Mouse (Mus musculus) small intestine, adult 2 months (tissue): ENCODE results near the gene Lgi1. TPM values are rescaled to one million over a fixed set of nuclear protein-coding genes. Genes with fewer than 3 reads are reported as not detected.

ENCODE experiments used
- H3K27ac ChIP-seq: fragments of 200-500 bp; 2 replicates; pipeline ENCODE4 v1.5.1; 2012; ENCODE audit warnings: low read depth, low read length, control low read depth, inconsistent platforms; ENCODE audit not compliant: insufficient read depth
- H3K27me3 ChIP-seq: fragments of 200-500 bp; 2 replicates; pipeline ENCODE4 v1.6.1; 2012; ENCODE audit warnings: mild to moderate bottlenecking, moderate library complexity, low read length, inconsistent platforms; ENCODE audit not compliant: control insufficient read depth, insufficient read depth
- H3K36me3 ChIP-seq: fragments of 200-500 bp; 2 replicates; pipeline ENCODE4 v1.6.1; 2012; ENCODE audit warnings: mild to moderate bottlenecking, low read length, control low read depth, inconsistent platforms; ENCODE audit not compliant: control insufficient read depth, insufficient read depth
- H3K4me1 ChIP-seq: fragments of 200-500 bp; 2 replicates; pipeline ENCODE4 v1.6.1; 2012; ENCODE audit warnings: low read length, inconsistent platforms, mixed read lengths; ENCODE audit not compliant: control insufficient read depth, insufficient read depth, insufficient read length
- H3K4me3 ChIP-seq: fragments of 200-500 bp; 2 replicates; pipeline ENCODE4 v1.5.1; 2012; ENCODE audit warnings: low read depth, mild to moderate bottlenecking, control low read depth, inconsistent platforms, low read length, moderate library complexity
- CTCF ChIP-seq: fragments of 200-500 bp; IDR thresholded peaks from 2 replicates; pipeline ENCODE4 v1.5.1; 2012; ENCODE audit warnings: low read depth, mild to moderate bottlenecking, control low read depth, inconsistent platforms, low read length, moderate library complexity, mixed read lengths; ENCODE audit not compliant: insufficient replicate concordance, insufficient read length; ENCODE audit errors: extremely low read depth
- POLR2A ChIP-seq: fragments of 200-500 bp; IDR thresholded peaks from 2 replicates; pipeline ENCODE4 v1.6.1; 2012; ENCODE audit warnings: low read depth, mild to moderate bottlenecking, control low read depth, inconsistent platforms, low read length, moderate library complexity
- WGBS: fragments of 180-500 bp; shearing (Covaris S2); methylation state at CpG from one replicate; pipeline ENCODE4 v1.1.7; 2018; 5-methylcytosine and 5-hydroxymethylcytosine counted together
- polyA plus RNA-seq: library from polyadenylated mRNA; depleted of rRNA; stranded (reverse); fragments of >200 nt; gene quantifications from 2 replicates; pipeline ENCODE4 v1.2.3, GENCODE M21; 2012

The Lgi1 gene
- polyA plus RNA-seq, 1 experiment: not detected

GRCm38 (mm10) chr19:38325029-38325398, 60.7 kb downstream of the Lgi1 start:
- Histone ChIP-seq H3K4me3 (no peak overlapping the region), H3K4me1 (no peaks in the 10 kb centered on the region; the same call in 1 of the 2 replicates), H3K27ac (0 out of 2 replicates have a peak overlapping the region, but pooled peaks have one; percentile 20), H3K36me3 (no peaks in the 10 kb centered on the region), H3K27me3 (no peaks in the 10 kb centered on the region)
- TF ChIP-seq POLR2A (no peak), CTCF (no peak)
- WGBS: 36% methylated on average over 4 of the region's 4 CpGs

- no peaks in the 10 kb centered on the region for H3K27me3 ChIP-seq
- no peaks in the 10 kb centered on the region for H3K36me3 ChIP-seq
- 88% methylated on average over 7 of the region's 7 CpGs for WGBS
- no peak overlapping the region for H3K4me3 ChIP-seq
- no peaks in the 10 kb centered on the region; the same call in 1 of the 2 replicates for H3K4me1 ChIP-seq
- H3K27ac ChIP-seq: no peak overlapping the region
- no peak for TF ChIP-seq CTCF
- TF ChIP-seq POLR2A: no peak
These were observed 61.5 kb downstream of the Lgi1 start for GRCm38 (mm10) chr19:38325854-38326253.

DNA sequence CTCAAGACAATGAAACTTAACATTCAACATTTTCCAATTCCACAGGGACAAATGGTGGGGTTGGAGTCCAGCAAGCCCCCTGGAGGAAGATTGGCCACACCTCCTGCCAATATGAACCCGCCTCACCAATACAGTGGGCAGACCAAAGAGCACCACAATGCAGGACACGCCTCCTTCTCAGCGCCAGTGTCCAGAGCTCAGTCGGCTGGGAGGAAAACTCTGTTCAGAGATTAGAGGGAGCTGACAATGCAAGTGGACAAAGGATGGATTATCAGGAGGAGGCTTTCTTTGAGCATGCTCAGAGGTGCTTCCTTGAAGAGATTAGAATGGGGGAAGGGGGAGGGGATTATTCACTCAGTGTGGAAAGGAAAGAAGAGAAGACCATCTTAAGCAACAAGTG, 62.7 kb downstream of the Lgi1 start:
- Histone ChIP-seq H3K4me3 (no peak overlapping the region), H3K4me1 (no peaks in the 10 kb centered on the region; the same call in 1 of the 2 replicates), H3K36me3 (no peaks in the 10 kb centered on the region), H3K27me3 (no peaks in the 10 kb centered on the region), H3K27ac (no peak overlapping the region)
- 51% methylated on average over 4 of the region's 4 CpGs for WGBS
- TF ChIP-seq CTCF: no peak
- no peak for TF ChIP-seq POLR2A

DNA sequence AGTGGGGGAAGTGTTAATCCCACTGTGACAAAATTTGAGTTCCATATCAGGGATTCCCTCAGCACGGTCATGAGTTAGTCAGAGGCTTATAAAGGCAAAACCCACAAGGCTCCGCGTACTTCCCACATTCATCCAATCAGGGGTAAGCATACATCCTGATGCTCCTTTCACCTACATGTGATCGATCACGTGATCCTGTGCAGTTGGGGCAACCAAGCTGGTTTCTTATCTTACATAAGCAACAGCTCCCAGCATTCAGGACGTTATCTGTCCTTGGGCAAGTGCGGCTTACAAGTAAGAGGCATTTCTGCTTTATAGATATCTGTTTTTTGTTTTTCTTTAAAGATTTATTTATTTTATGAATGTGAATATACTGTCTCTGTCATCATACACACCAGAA, 63.7 kb downstream of the Lgi1 start:
- Histone ChIP-seq H3K36me3 (no peaks in the 10 kb centered on the region), H3K4me1 (no peaks in the 10 kb centered on the region; the same call in 1 of the 2 replicates), H3K27ac (no peak overlapping the region), H3K4me3 (no peak overlapping the region), H3K27me3 (no peaks in the 10 kb centered on the region)
- TF ChIP-seq POLR2A (no peak), CTCF (no peak)
- WGBS: 80% methylated on average over 7 of the region's 7 CpGs

DNA sequence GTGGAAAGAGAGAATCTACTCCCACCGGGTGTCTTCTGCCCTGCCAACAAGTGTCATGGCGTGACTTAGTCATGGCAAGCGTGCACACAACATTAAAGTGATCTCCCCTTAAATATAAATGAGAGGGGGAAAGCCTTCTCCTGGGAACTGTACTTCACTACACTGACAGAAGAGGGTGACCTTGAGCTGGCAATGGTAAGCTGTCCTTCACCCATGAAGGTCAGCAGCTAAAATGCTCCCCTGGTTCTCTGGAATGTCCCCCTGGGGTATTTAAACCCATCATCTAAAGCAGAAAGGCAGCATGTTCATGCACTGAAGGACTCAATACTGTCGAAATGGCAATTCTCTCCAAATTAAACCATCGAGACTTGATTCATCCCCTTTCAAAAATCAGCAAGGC, 64.9 kb downstream of the Lgi1 start:
- H3K4me3 ChIP-seq: no peak overlapping the region
- no peak overlapping the region for H3K27ac ChIP-seq
- no peaks in the 10 kb centered on the region for H3K36me3 ChIP-seq
- TF ChIP-seq POLR2A: no peak
- TF ChIP-seq CTCF: no peak
- H3K27me3 ChIP-seq: no peaks in the 10 kb centered on the region
- no peaks in the 10 kb centered on the region; the same call in 1 of the 2 replicates for H3K4me1 ChIP-seq
- 88% methylated on average over 5 of the region's 5 CpGs for WGBS

DNA sequence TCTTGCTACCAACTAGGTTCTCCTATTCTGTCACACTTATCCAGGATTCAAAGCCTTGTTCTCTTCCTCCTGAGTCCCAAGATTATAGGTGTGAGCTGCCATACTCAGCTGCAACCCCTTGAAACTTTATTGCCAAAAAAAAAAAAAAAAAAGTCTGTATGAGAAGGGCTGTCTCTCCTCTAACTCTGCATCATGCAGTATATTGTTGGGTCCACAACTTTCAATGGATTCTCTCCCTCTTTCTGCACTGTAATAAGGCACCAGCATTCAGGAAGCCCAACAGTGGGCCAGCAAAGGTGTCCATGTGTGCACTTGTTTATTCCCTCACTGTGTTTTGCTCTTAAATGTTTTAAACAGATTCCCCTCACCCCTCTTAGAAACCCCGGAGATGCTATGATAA, 66.7 kb downstream of the Lgi1 start:
- Histone ChIP-seq H3K27ac (no peak overlapping the region), H3K4me3 (no peak overlapping the region), H3K27me3 (no peaks in the 10 kb centered on the region), H3K36me3 (no peaks in the 10 kb centered on the region), H3K4me1 (peaks cover under 1% of the 10 kb centered on the region; the same call in 1 of the 2 replicates)
- TF ChIP-seq POLR2A (no peak), CTCF (no peak)
- WGBS: 44% methylated on average over 1 of the region's 1 CpGs

DNA sequence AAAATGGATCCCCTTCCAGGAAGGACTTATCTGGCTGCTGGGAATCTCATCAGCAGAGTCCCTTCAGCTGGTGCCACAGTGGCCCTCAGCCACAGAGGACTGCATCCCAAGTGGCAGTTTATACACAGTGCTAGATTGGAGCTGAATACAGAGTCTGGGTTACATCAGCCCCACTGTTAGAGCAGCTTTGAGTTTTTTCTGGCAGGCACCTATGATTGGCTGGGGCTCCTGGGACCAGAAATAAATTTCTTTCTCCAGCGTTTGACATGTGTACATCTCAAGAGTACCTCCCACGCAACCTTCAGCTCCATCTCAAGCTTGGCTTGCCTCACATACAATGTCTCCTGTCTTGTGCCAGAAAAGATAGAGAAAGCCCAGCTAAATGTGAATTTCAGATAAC, 67.9 kb downstream of the Lgi1 start:
- TF ChIP-seq POLR2A (no peak), CTCF (no peak)
- Histone ChIP-seq H3K27ac (no peak overlapping the region), H3K27me3 (no peaks in the 10 kb centered on the region), H3K36me3 (no peaks in the 10 kb centered on the region), H3K4me3 (no peak overlapping the region), H3K4me1 (peaks cover 8% of the 10 kb centered on the region; the same call in 1 of the 2 replicates)
- WGBS: 79% methylated on average over 2 of the region's 2 CpGs

DNA sequence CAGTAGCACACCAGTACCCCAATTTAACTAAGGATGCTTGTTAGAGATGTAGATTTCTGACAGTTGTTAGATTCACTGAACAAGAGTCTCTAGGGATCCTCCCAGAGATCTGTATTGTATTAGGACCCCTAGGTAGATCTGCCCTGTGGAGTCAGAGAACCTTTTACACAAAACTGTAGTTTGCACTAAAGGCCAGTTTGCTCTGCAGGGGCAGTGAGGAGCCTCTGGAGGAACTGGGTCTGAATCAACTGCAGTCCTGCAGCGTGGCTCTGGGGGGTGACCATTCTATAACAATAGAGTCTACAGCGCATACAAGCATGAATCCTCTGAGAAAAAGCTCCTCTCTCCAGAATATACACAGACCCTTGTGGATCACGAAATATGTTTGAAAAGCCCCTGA, 68.5 kb downstream of the Lgi1 start:
- TF ChIP-seq CTCF (no peak), POLR2A (no peak)
- 90% methylated on average over 3 of the region's 3 CpGs for WGBS
- no peaks in the 10 kb centered on the region for H3K36me3 ChIP-seq
- H3K4me1 ChIP-seq: peaks cover 11% of the 10 kb centered on the region
- no peak overlapping the region for H3K27ac ChIP-seq
- H3K27me3 ChIP-seq: no peaks in the 10 kb centered on the region
- H3K4me3 ChIP-seq: no peak overlapping the region
